In the genomic region with DNA sequence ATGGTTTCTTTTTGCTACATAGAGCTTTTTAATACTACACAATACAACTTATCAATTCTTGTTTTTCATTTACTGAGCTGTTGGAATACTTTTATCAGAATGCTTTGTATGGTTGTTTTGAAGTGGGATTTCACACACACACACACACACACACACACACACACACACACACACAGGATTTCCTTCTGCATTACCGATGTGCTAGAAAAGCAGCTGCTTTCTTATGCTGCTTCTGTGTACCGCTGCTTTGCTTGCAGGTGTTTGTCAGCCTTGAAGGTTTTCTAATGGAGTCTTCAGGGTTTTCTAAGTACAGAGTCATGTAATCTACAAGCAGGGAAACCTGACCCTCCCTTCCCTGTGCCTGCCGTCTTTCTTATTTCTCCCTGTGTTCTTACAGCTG, we compare ENCODE assay signal across 23 mouse cellular contexts. TPM values are rescaled to one million over a fixed set of nuclear protein-coding genes. Genes with fewer than 3 reads are reported as not detected.
A peak's percentile ranks its signal among the peaks of the same experiment; 100 is the strongest.
DNase-seq lines count a peak whose midpoint lies in the region; TF ChIP-seq lines count a peak whose summit lies in the region.
"Had no signal": no experiment of that assay in that cellular context is flagged by ENCODE, and none has a peak within 500 bp of the region (broad histone marks: within the 10 kb centered on the region; RNA-seq: fewer than 3 reads in every experiment).

No protein-coding gene starts in this region.

- peak overlapping the region; percentile 86; the same call in 1 of the 2 replicates for H3K27ac ChIP-seq in thymus, adult 2 months (ENCODE audit: control insufficient read depth, insufficient read depth, low read length)
- no peak overlapping the region for H3K27ac ChIP-seq in heart, adult 2 months
- H3K27ac ChIP-seq: embryonic facial prominence, embryonic 10.5 days; forebrain, embryonic 13.5 days; gastrocnemius, adult 2 months; hindbrain, embryonic 12.5 days; hindbrain, postnatal 0 days had no signal

- peaks cover 30% of the 10 kb centered on the region for H3K4me1 ChIP-seq in thymus, adult 2 months (replicated peaks; ENCODE audit: control insufficient read depth, insufficient read depth, low read length)
- H3K4me1 ChIP-seq in heart, adult 2 months (ENCODE audit: control insufficient read depth, insufficient read depth, low read length): no peaks in the 10 kb centered on the region
- H3K4me1 ChIP-seq: embryonic facial prominence, embryonic 10.5 days; forebrain, embryonic 13.5 days; hindbrain, embryonic 12.5 days had no signal

- WGBS in thymus, adult 2 months: under 1% methylated on average over 3 of the region's 3 CpGs
- 55% methylated on average over 3 of the region's 3 CpGs for WGBS in heart, adult 2 months

- TF ChIP-seq EP300 in heart, adult 2 months (IDR thresholded peaks at IDR 0.05; ENCODE audit: insufficient read depth, low read depth, low read length): no peak

- no peak overlapping the region for H3K4me3 ChIP-seq in thymus, adult 2 months (ENCODE audit: control insufficient read depth, insufficient read depth, low read length)
- H3K4me3 ChIP-seq in heart, adult 2 months: no peak overlapping the region
- H3K4me3 ChIP-seq: embryonic facial prominence, embryonic 10.5 days; forebrain, embryonic 13.5 days; gastrocnemius, adult 2 months; hindbrain, embryonic 12.5 days had no signal

- intact Hi-C loops in heart, adult 2 months (cut with DNase I): no loop called here

- no peaks in the 10 kb centered on the region for H3K79me2 ChIP-seq in heart, adult 2 months (replicated peaks; ENCODE audit: control insufficient read depth, insufficient read depth, low read length)

- no peak for TF ChIP-seq CTCF in thymus, adult 2 months (IDR thresholded peaks at IDR 0.05; ENCODE audit: borderline replicate concordance, control insufficient read depth, extremely low read depth, insufficient read depth, low read length, poor library complexity)
- TF ChIP-seq CTCF in heart, adult 2 months (IDR thresholded peaks at IDR 0.05): no peak

- H3K36me3 ChIP-seq in thymus, adult 2 months (ENCODE audit: control insufficient read depth, insufficient read depth, low read length): no peaks in the 10 kb centered on the region
- no peaks in the 10 kb centered on the region for H3K36me3 ChIP-seq in heart, adult 2 months (ENCODE audit: control insufficient read depth, insufficient read depth, low read length)
- H3K36me3 ChIP-seq: embryonic facial prominence, embryonic 10.5 days; hindbrain, embryonic 12.5 days had no signal

- no peaks in the 10 kb centered on the region for H3K27me3 ChIP-seq in thymus, adult 2 months (ENCODE audit: control insufficient read depth, insufficient read depth, low read length)
- H3K27me3 ChIP-seq in heart, adult 2 months (ENCODE audit: control insufficient read depth, insufficient read depth, low read length): no peaks in the 10 kb centered on the region
- H3K27me3 ChIP-seq: forebrain, embryonic 13.5 days; hindbrain, embryonic 12.5 days had no signal

- peak; percentile 24 for DNase-seq in A20 (ENCODE audit: low read depth, low spot score)
- DNase-seq in CD8-positive naive resting alpha-beta T cell, adult 2 months (ENCODE audit: low read depth in 2 of 2, low spot score in 2 of 2): peak; percentile 11 to 18
- peak; percentile 60 for DNase-seq in thymus, adult 2 months
- DNase-seq in thymus, postnatal 25 days: peak; percentile 64
- DNase-seq in left cerebral cortex, adult 11 months (ENCODE audit: low spot score): no peak
- DNase-seq in heart, adult 2 months: no peak
- DNase-seq in right cerebral cortex, adult 2 months (ENCODE audit: low spot score in 2 of 2): no peak
- no peak for DNase-seq in right cerebral cortex, postnatal 10 days (ENCODE audit: low spot score in 2 of 2)
- DNase-seq: adrenal gland, postnatal 14 days; cerebellum, adult 18-20 months; cerebellum, adult 9-11 months; cerebellum, postnatal 36 days; forebrain, postnatal 0 days; gastrocnemius, adult 2 months; gastrocnemius, postnatal 25 days; heart, postnatal 10 days; heart, postnatal 4 days had no signal

- TF ChIP-seq POLR2A in thymus, adult 2 months (IDR thresholded peaks at IDR 0.05; ENCODE audit: control insufficient read depth, extremely low read depth, insufficient read depth, low read length, poor library complexity): no peak
- no peak for TF ChIP-seq POLR2A in heart, adult 2 months (IDR thresholded peaks at IDR 0.05; ENCODE audit: insufficient read depth, low read depth, low read length)

- H3K9ac ChIP-seq in heart, adult 2 months (ENCODE audit: low read depth, low read length): no peak overlapping the region
- H3K9ac ChIP-seq: forebrain, embryonic 13.5 days; forebrain, postnatal 0 days; hindbrain, embryonic 12.5 days had no signal

RNA-seq across cellular contexts. Expression of gene Brdt, which starts 23.0 kb away (rescaled TPM):
- polyA plus RNA-seq in thymus, adult 2 months (2012; rRNA removed): 4.7 and 4.9 TPM in 2 replicates
- under 1 TPM; 0.30 to 0.47 TPM for total RNA-seq in heart, adult 2 months (2021)
- 0.18 and 0.38 TPM in 2 replicates for polyA plus RNA-seq in heart, adult 2 months (2012; rRNA removed)

RNA-seq across cellular contexts. Expression of gene Ephx4, which starts 48.6 kb away (rescaled TPM):
- 1.2 and 1.3 TPM in 2 replicates for polyA plus RNA-seq in thymus, adult 2 months (2012; rRNA removed)
- total RNA-seq in heart, adult 2 months (2021): under 1 TPM; 0.23 to 0.26 TPM
- polyA plus RNA-seq in heart, adult 2 months (2012; rRNA removed): 0.35 and 0.45 TPM in 2 replicates
- total RNA-seq: granulocyte monocyte progenitor cell, adult 5-6 weeks had no signal
- polyA plus RNA-seq: C2C12 had no signal

Comparison
In these comparisons a context has a peak if more than half of its experiments do, and no peak if none do; other contexts are left out.
1. DNase-seq: peak in A20 (single experiment), CD8-positive naive resting alpha-beta T cell, adult 2 months (2 of 2), thymus, adult 2 months (single experiment) and thymus, postnatal 25 days (single experiment); none in left cerebral cortex, adult 11 months (single experiment), heart, adult 2 months (0 of 2), right cerebral cortex, adult 2 months (0 of 2) and right cerebral cortex, postnatal 10 days (0 of 2).